Mouse (Mus musculus): ENCODE data around the gene P3h1. TPM values are rescaled to one million over a fixed set of nuclear protein-coding genes. Genes with fewer than 3 reads are reported as not detected.
"Not testable (repeated sequence)": the region's sequence is repeated elsewhere in the genome, so short reads cannot be mapped to it uniquely, and the experiment has no call there.

The P3h1 gene
- polyA plus RNA-seq, 1 experiment, result 26.1 TPM

DNA sequence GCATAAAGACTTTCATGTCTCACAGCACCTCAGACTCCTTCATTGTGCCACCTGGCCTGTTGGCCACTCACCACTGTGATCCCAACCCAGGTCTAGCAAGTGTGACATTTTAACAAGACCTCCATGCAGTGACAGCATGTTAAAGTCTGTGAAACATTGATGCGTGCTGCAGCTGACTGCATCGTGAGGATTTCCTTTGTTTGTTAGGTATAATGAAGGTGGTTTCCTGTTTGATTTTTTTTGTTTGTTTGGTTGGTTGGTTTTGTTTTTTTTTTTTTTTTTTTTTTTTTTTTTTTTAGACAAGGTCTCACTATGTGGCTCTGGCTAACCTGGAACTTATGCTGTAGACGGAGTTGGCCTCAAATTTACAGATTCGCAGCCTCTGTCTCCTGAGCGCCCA, 29.8 kb downstream of the P3h1 start:
- no peaks in the 10 kb centered on the region for H3K79me3 ChIP-seq (ENCODE audit: low read depth)
- no peak overlapping the region for H3ac ChIP-seq (ENCODE audit: control insufficient read depth, insufficient read length, low read depth)
- H3K79me2 ChIP-seq (ENCODE audit: control insufficient read depth, insufficient read depth), result no peaks in the 10 kb centered on the region
- no peak for TF ChIP-seq MYOD1 (IDR thresholded peaks at IDR 0.05; ENCODE audit: control insufficient read depth, insufficient read length, low read depth)
- no peak for TF ChIP-seq CEBPB (IDR thresholded peaks at IDR 0.05; ENCODE audit: low read depth)
- TF ChIP-seq MYOG (IDR thresholded peaks at IDR 0.05; ENCODE audit: control insufficient read depth, extremely low read depth, insufficient read length), result no peak
- TF ChIP-seq CTCF (IDR thresholded peaks at IDR 0.05; ENCODE audit: control insufficient read depth, insufficient read depth, insufficient read length), result no peak
- TF ChIP-seq FOSL1 (IDR thresholded peaks at IDR 0.05; ENCODE audit: insufficient read depth, low read length, poor library complexity, severe bottlenecking), result no peak
- TF ChIP-seq USF1 (IDR thresholded peaks at IDR 0.05; ENCODE audit: low read depth), result no peak
- TF ChIP-seq MAX (IDR thresholded peaks at IDR 0.05), result no peak
- H3K36me3 ChIP-seq (ENCODE audit: control insufficient read depth, insufficient read depth), result no peaks in the 10 kb centered on the region
- no peak overlapping the region for H3K4me3 ChIP-seq (ENCODE audit: insufficient read depth, poor library complexity, severe bottlenecking)
- no peaks in the 10 kb centered on the region for H3K27me3 ChIP-seq (ENCODE audit: control insufficient read depth, insufficient read depth, insufficient read length)

GRCm38 (mm10) chr4:119263459-119263858, 30.7 kb downstream of the P3h1 start:
- Histone ChIP-seq H3K79me3 (ENCODE audit: low read depth) (no peaks in the 10 kb centered on the region), H3ac (ENCODE audit: control insufficient read depth, insufficient read length, low read depth) (no peak overlapping the region), H3K79me2 (ENCODE audit: control insufficient read depth, insufficient read depth) (no peaks in the 10 kb centered on the region), H3K4me3 (ENCODE audit: insufficient read depth, poor library complexity, severe bottlenecking) (no peak overlapping the region), H3K27me3 (ENCODE audit: control insufficient read depth, insufficient read depth, insufficient read length) (no peaks in the 10 kb centered on the region), H3K36me3 (ENCODE audit: control insufficient read depth, insufficient read depth) (no peaks in the 10 kb centered on the region)
- TF ChIP-seq FOSL1 (IDR thresholded peaks at IDR 0.05; ENCODE audit: insufficient read depth, low read length, poor library complexity, severe bottlenecking), result no peak

- Histone ChIP-seq H3K36me3 (ENCODE audit: control insufficient read depth, insufficient read depth) (peaks cover 15% of the 10 kb centered on the region), H3K27me3 (ENCODE audit: control insufficient read depth, insufficient read depth, insufficient read length) (no peaks in the 10 kb centered on the region), H3K4me3 (ENCODE audit: insufficient read depth, poor library complexity, severe bottlenecking) (no peak overlapping the region), H3ac (ENCODE audit: control insufficient read depth, insufficient read length, low read depth) (no peak overlapping the region), H3K79me2 (ENCODE audit: control insufficient read depth, insufficient read depth) (no peaks in the 10 kb centered on the region), H3K79me3 (ENCODE audit: low read depth) (no peaks in the 10 kb centered on the region)
- no peak for TF ChIP-seq CEBPB (IDR thresholded peaks at IDR 0.05; ENCODE audit: low read depth)
- TF ChIP-seq MYOD1 (IDR thresholded peaks at IDR 0.05; ENCODE audit: control insufficient read depth, insufficient read length, low read depth), result no peak
- TF ChIP-seq CTCF (IDR thresholded peaks at IDR 0.05; ENCODE audit: control insufficient read depth, insufficient read depth, insufficient read length), result no peak
- no peak for TF ChIP-seq USF1 (IDR thresholded peaks at IDR 0.05; ENCODE audit: low read depth)
- TF ChIP-seq MYOG (IDR thresholded peaks at IDR 0.05; ENCODE audit: control insufficient read depth, extremely low read depth, insufficient read length), result no peak
- no peak for TF ChIP-seq MAX (IDR thresholded peaks at IDR 0.05)
- TF ChIP-seq FOSL1 (IDR thresholded peaks at IDR 0.05; ENCODE audit: insufficient read depth, low read length, poor library complexity, severe bottlenecking), result no peak
Measured at GRCm38 (mm10) chr4:119266606-119267005, 33.9 kb downstream of the P3h1 start.

- Histone ChIP-seq H3K79me3 (ENCODE audit: low read depth) (no peaks in the 10 kb centered on the region), H3K27me3 (ENCODE audit: control insufficient read depth, insufficient read depth, insufficient read length) (no peaks in the 10 kb centered on the region), H3K4me3 (ENCODE audit: insufficient read depth, poor library complexity, severe bottlenecking) (no peak overlapping the region), H3K36me3 (ENCODE audit: control insufficient read depth, insufficient read depth) (peaks cover 86% of the 10 kb centered on the region), H3K79me2 (ENCODE audit: control insufficient read depth, insufficient read depth) (no peaks in the 10 kb centered on the region), H3ac (ENCODE audit: control insufficient read depth, insufficient read length, low read depth) (no peak overlapping the region)
- TF ChIP-seq MYOD1 (IDR thresholded peaks at IDR 0.05; ENCODE audit: control insufficient read depth, insufficient read length, low read depth), result no peak
- no peak for TF ChIP-seq CTCF (IDR thresholded peaks at IDR 0.05; ENCODE audit: control insufficient read depth, insufficient read depth, insufficient read length)
- TF ChIP-seq MAX (IDR thresholded peaks at IDR 0.05), result no peak
- TF ChIP-seq FOSL1 (IDR thresholded peaks at IDR 0.05; ENCODE audit: insufficient read depth, low read length, poor library complexity, severe bottlenecking), result no peak
- no peak for TF ChIP-seq MYOG (IDR thresholded peaks at IDR 0.05; ENCODE audit: control insufficient read depth, extremely low read depth, insufficient read length)
- TF ChIP-seq CEBPB (IDR thresholded peaks at IDR 0.05; ENCODE audit: low read depth), result no peak
- TF ChIP-seq USF1 (IDR thresholded peaks at IDR 0.05; ENCODE audit: low read depth), result no peak
Measured at GRCm38 (mm10) chr4:119274627-119275026, 41.9 kb downstream of the P3h1 start.

GRCm38 (mm10) chr4:119275226-119275625, 42.5 kb downstream of the P3h1 start:
- Histone ChIP-seq H3ac (ENCODE audit: control insufficient read depth, insufficient read length, low read depth) (no peak overlapping the region), H3K4me3 (ENCODE audit: insufficient read depth, poor library complexity, severe bottlenecking) (no peak overlapping the region), H3K79me2 (ENCODE audit: control insufficient read depth, insufficient read depth) (no peaks in the 10 kb centered on the region), H3K36me3 (ENCODE audit: control insufficient read depth, insufficient read depth) (peaks cover 91% of the 10 kb centered on the region), H3K27me3 (ENCODE audit: control insufficient read depth, insufficient read depth, insufficient read length) (no peaks in the 10 kb centered on the region), H3K79me3 (ENCODE audit: low read depth) (peaks cover under 1% of the 10 kb centered on the region)
- TF ChIP-seq MAX (IDR thresholded peaks at IDR 0.05) (no peak), CEBPB (IDR thresholded peaks at IDR 0.05; ENCODE audit: low read depth) (no peak), MYOG (IDR thresholded peaks at IDR 0.05; ENCODE audit: control insufficient read depth, extremely low read depth, insufficient read length) (no peak), USF1 (IDR thresholded peaks at IDR 0.05; ENCODE audit: low read depth) (no peak), MYOD1 (IDR thresholded peaks at IDR 0.05; ENCODE audit: control insufficient read depth, insufficient read length, low read depth) (no peak), CTCF (IDR thresholded peaks at IDR 0.05; ENCODE audit: control insufficient read depth, insufficient read depth, insufficient read length) (no peak), FOSL1 (IDR thresholded peaks at IDR 0.05; ENCODE audit: insufficient read depth, low read length, poor library complexity, severe bottlenecking) (no peak)

DNA sequence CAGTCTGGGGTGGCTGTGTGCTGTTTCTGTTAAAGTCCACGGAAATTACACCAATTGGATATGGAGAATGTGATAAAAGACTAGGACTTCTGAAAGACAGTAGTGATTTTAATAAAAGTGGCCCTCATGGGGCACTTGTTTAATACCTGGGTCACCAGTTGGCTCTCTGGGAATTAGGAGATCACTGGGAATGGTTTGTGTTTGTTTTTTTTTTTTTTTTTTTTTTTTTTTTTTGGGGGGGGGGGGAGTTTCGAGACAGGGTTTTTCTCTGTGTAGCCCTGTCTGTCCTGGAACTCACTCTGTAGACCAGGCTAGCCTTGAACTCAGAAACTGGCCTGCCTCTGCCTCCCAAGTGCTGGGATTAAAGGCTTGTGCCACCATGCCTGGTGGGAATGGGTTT, 43.0 kb downstream of the P3h1 start:
- Histone ChIP-seq H3K36me3 (ENCODE audit: control insufficient read depth, insufficient read depth) (peaks cover 90% of the 10 kb centered on the region), H3ac (ENCODE audit: control insufficient read depth, insufficient read length, low read depth) (no peak overlapping the region), H3K27me3 (ENCODE audit: control insufficient read depth, insufficient read depth, insufficient read length) (no peaks in the 10 kb centered on the region)

DNA sequence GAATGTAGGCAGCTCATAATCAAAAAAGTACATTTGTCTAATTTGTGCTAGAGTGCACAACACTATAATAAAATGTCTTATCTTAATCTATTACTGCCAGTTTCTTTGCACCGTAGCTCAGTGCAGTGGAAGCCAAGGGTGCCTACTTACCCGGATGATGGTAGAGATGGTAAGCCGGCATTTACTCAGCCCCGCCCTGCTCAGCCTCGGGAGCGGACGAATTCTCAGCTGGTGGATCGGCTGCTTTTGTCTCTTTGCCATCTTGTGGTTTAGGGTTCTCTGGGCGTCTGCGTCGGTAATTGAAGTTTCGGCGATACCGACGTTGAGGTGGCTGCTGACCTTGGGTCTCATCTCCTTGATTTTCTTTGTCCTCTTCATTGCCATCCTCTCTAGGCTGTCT, 46.1 kb downstream of the P3h1 start:
- Histone ChIP-seq H3K79me2 (ENCODE audit: control insufficient read depth, insufficient read depth) (peaks cover 33% of the 10 kb centered on the region), H3K36me3 (ENCODE audit: control insufficient read depth, insufficient read depth) (peaks cover 93% of the 10 kb centered on the region), H3K79me3 (ENCODE audit: low read depth) (peaks cover 12% of the 10 kb centered on the region)
- H3ac ChIP-seq (ENCODE audit: control insufficient read depth, insufficient read length, low read depth); H3K27me3 ChIP-seq (ENCODE audit: control insufficient read depth, insufficient read depth, insufficient read length); H3K4me3 ChIP-seq (ENCODE audit: insufficient read depth, poor library complexity, severe bottlenecking): not testable (repeated sequence)

More for the DNA sequence above, 43.0 kb downstream of the P3h1 start:
- Histone ChIP-seq H3K4me3 (ENCODE audit: insufficient read depth, poor library complexity, severe bottlenecking) (no peak overlapping the region), H3K79me2 (ENCODE audit: control insufficient read depth, insufficient read depth) (peaks cover 2% of the 10 kb centered on the region), H3K79me3 (ENCODE audit: low read depth) (peaks cover 1% of the 10 kb centered on the region)
- TF ChIP-seq MAX (IDR thresholded peaks at IDR 0.05) (no peak), CTCF (IDR thresholded peaks at IDR 0.05; ENCODE audit: control insufficient read depth, insufficient read depth, insufficient read length) (no peak), USF1 (IDR thresholded peaks at IDR 0.05; ENCODE audit: low read depth) (no peak), CEBPB (IDR thresholded peaks at IDR 0.05; ENCODE audit: low read depth) (no peak), FOSL1 (IDR thresholded peaks at IDR 0.05; ENCODE audit: insufficient read depth, low read length, poor library complexity, severe bottlenecking) (no peak), MYOD1 (IDR thresholded peaks at IDR 0.05; ENCODE audit: control insufficient read depth, insufficient read length, low read depth) (no peak), MYOG (IDR thresholded peaks at IDR 0.05; ENCODE audit: control insufficient read depth, extremely low read depth, insufficient read length) (no peak)
